Mouse (Mus musculus) CH12.LX (cell line): ENCODE data around the gene Fam19a2.

Experiments
- EP300 ChIP-seq: IDR thresholded peaks from 2 replicates; pipeline ENCODE4 v1.6.1; 2011; ENCODE audit warnings: low read length, improper control_type of control experiment
- NELFE ChIP-seq: IDR thresholded peaks from 2 replicates; pipeline ENCODE4 v1.6.1; 2011; ENCODE audit warnings: low read depth, low read length, improper control_type of control experiment
- POLR2AphosphoS2 ChIP-seq: IDR thresholded peaks from 2 replicates; pipeline ENCODE4 v1.6.1; 2011; ENCODE audit warnings: low read depth, low read length, improper control_type of control experiment
- RAD21 ChIP-seq: IDR thresholded peaks from 2 replicates; pipeline ENCODE4 v1.6.1; 2011; ENCODE audit warnings: low read depth, mild to moderate bottlenecking, low read length, improper control_type of control experiment, moderate library complexity

DNA sequence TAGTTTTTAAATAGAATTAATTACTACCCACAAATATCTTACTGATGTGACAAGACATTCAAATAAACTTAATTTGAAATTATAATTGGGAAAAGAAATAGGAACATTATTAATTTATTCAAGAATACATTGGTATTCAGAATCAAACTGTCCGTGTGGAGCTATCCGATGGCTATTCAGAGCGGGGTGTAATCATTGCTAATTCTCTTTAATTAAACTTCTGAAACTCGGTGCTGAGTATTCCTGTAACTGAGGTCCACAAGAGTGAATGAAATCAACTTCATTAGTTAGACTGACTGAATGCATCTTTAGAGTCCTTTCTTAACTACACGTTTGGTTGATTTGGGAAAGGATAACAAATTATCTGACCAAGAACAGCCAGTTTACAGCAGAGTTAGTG is 372.9 kb downstream of the Fam19a2 start:
- no peak for TF ChIP-seq EP300
- TF ChIP-seq RAD21: no peak
- no peak for TF ChIP-seq POLR2AphosphoS2
- TF ChIP-seq NELFE: no peak
